ENCODE assay signal across 8 mouse cellular contexts in the genomic region with DNA sequence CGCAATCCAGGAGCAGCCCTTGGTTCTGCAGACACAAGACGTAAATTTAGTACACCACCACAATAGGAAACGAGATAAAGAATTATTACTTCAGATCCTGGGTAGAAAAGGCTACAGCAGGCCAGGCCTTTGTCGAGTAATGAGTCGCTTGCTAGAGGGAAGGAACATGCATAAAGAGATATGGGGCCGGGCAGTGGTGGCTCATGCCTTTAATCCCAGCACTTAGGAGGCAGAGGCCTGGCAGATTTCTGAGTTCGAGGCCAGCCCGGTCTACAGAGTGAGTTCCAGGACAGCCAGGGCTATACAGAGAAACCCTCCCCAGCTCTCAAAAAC. TPM values are rescaled to one million over a fixed set of nuclear protein-coding genes. Genes with fewer than 3 reads are reported as not detected.
DNase-seq lines count a peak whose midpoint lies in the region; ATAC-seq and TF ChIP-seq lines count a peak whose summit lies in the region.

No protein-coding gene starts in this region.

- WGBS in kidney, embryonic 16.5 days, result 23% methylated on average over 8 of the region's 8 CpGs
- 30% methylated on average over 8 of the region's 8 CpGs for WGBS in hindbrain, postnatal 0 days
- 24% methylated on average over 8 of the region's 8 CpGs for WGBS in midbrain, embryonic 16.5 days

- TF ChIP-seq POLR2A in cortical plate, adult 2 months (IDR thresholded peaks at IDR 0.05; ENCODE audit: extremely low read depth, insufficient read depth, low read length), result no peak

- no peaks in the 10 kb centered on the region for H3K27me3 ChIP-seq in kidney, embryonic 16.5 days (ENCODE audit: insufficient read depth, low read length)
- H3K27me3 ChIP-seq in hindbrain, postnatal 0 days (ENCODE audit: insufficient read depth, low read length), result no peaks in the 10 kb centered on the region
- no peaks in the 10 kb centered on the region for H3K27me3 ChIP-seq in midbrain, embryonic 16.5 days (ENCODE audit: control insufficient read depth, insufficient read depth, low read depth, low read length)

- H3K4me2 ChIP-seq in kidney, embryonic 16.5 days (replicated peaks; ENCODE audit: low read depth, low read length), result peak overlapping the region; percentile 45
- peak overlapping the region; percentile 36 for H3K4me2 ChIP-seq in hindbrain, postnatal 0 days (ENCODE audit: low read depth, low read length)
- H3K4me2 ChIP-seq in midbrain, embryonic 16.5 days (ENCODE audit: low read length), result peak overlapping the region; percentile 41

- peak overlapping the region; percentile 83 for H3K27ac ChIP-seq in kidney, embryonic 16.5 days (ENCODE audit: low read length)
- 0 out of 2 replicates have a peak overlapping the region, but pooled peaks have one; percentile 11 for H3K27ac ChIP-seq in cortical plate, adult 2 months (ENCODE audit: insufficient read depth, low read length)
- H3K27ac ChIP-seq in hindbrain, postnatal 0 days, result peak overlapping the region; percentile 87
- H3K27ac ChIP-seq in midbrain, embryonic 16.5 days (ENCODE audit: low read length), result peak overlapping the region; percentile 80

- TF ChIP-seq CTCF in cortical plate, adult 2 months (IDR thresholded peaks at IDR 0.05; ENCODE audit: extremely low read depth, insufficient read depth, low read length), result no peak
- TF ChIP-seq CTCF in hindbrain, postnatal 0 days (IDR thresholded peaks at IDR 0.05; ENCODE audit: low read depth), result no peak

- ATAC-seq in kidney, embryonic 16.5 days (ENCODE audit: low FRiP score, low TSS enrichment), result peak; percentile 30
- ATAC-seq in hindbrain, postnatal 0 days, result peak; percentile 34; the same call in 1 of the 2 replicates
- peak; percentile 11; the same call in 1 of the 2 replicates for ATAC-seq in midbrain, embryonic 16.5 days

- DNase-seq in kidney, adult 8-10 months, result no peak
- DNase-seq in hindbrain, postnatal 0 days (ENCODE audit: low spot score), result no peak
- DNase-seq in ovary, postnatal 10 days (ENCODE audit: low spot score), result no peak
- DNase-seq in cerebellum, adult 11-12 months, result no peak
- DNase-seq in spleen, postnatal 4 days (ENCODE audit: low spot score in 2 of 2), result no peak

- peak overlapping the region; percentile 94 for H3K4me3 ChIP-seq in kidney, embryonic 16.5 days (ENCODE audit: low read length)
- peak overlapping the region; percentile 93; the same call in 1 of the 2 replicates for H3K4me3 ChIP-seq in cortical plate, adult 2 months (ENCODE audit: insufficient read depth, low read length)
- peak overlapping the region; percentile 98; the same call in 1 of the 2 replicates for H3K4me3 ChIP-seq in hindbrain, postnatal 0 days (ENCODE audit: low read length)
- H3K4me3 ChIP-seq in midbrain, embryonic 16.5 days (ENCODE audit: low read depth, low read length), result peak overlapping the region; percentile 84; the same call in 1 of the 2 replicates

- H3K36me3 ChIP-seq in kidney, embryonic 16.5 days (ENCODE audit: insufficient read depth, low read length), result peaks cover 29% of the 10 kb centered on the region
- peaks cover 18% of the 10 kb centered on the region for H3K36me3 ChIP-seq in hindbrain, postnatal 0 days (ENCODE audit: insufficient read depth, low read length)
- H3K36me3 ChIP-seq in midbrain, embryonic 16.5 days (ENCODE audit: control insufficient read depth, insufficient read depth, low read length), result peaks cover 11% of the 10 kb centered on the region

- H3K9ac ChIP-seq in kidney, embryonic 16.5 days (replicated peaks; ENCODE audit: low read length), result peak overlapping the region; percentile 95
- peak overlapping the region; percentile 43; the same call in 1 of the 2 replicates for H3K9ac ChIP-seq in hindbrain, postnatal 0 days (replicated peaks; ENCODE audit: low read length)
- H3K9ac ChIP-seq in midbrain, embryonic 16.5 days (ENCODE audit: low read depth, low read length), result peak overlapping the region; percentile 43

- peaks cover 22% of the 10 kb centered on the region for H3K4me1 ChIP-seq in kidney, embryonic 16.5 days (ENCODE audit: insufficient read depth, low read length)
- peaks cover 2% of the 10 kb centered on the region; the same call in 1 of the 2 replicates for H3K4me1 ChIP-seq in cortical plate, adult 2 months (ENCODE audit: control insufficient read depth, insufficient read depth, low read length)
- peaks cover 7% of the 10 kb centered on the region for H3K4me1 ChIP-seq in hindbrain, postnatal 0 days (ENCODE audit: insufficient read depth, low read length)
- H3K4me1 ChIP-seq in midbrain, embryonic 16.5 days (ENCODE audit: control insufficient read depth, insufficient read depth, low read length), result peaks cover 18% of the 10 kb centered on the region

- no peaks in the 10 kb centered on the region for H3K9me3 ChIP-seq in kidney, embryonic 16.5 days (ENCODE audit: low read length)
- H3K9me3 ChIP-seq in hindbrain, postnatal 0 days (ENCODE audit: low read length), result no peaks in the 10 kb centered on the region
- H3K9me3 ChIP-seq in midbrain, embryonic 16.5 days (replicated peaks; ENCODE audit: control insufficient read depth, low read length, poor library complexity, severe bottlenecking), result no peaks in the 10 kb centered on the region

RNA-seq across cellular contexts. Expression of a gene that starts 0.4 kb away (rescaled TPM):
- 89.9 and 91.0 TPM in 2 replicates for polyA plus RNA-seq in kidney, embryonic 16.5 days (2015; fragmentation: Nextera tagmentation; extraction: Ambion mirVana)
- 49.8 and 51.3 TPM in 2 replicates for polyA plus RNA-seq in cortical plate, adult 2 months (2012; rRNA removed)
- 36.3 and 48.5 TPM in 2 replicates for total RNA-seq in hindbrain, postnatal 0 days (2014; rRNA removed)
- 40.4 and 42.2 TPM in 2 replicates for polyA plus RNA-seq in hindbrain, postnatal 0 days (2015; fragmentation: Nextera tagmentation; extraction: Ambion mirVana)
- 38.1 and 42.2 TPM in 2 replicates for polyA plus RNA-seq in midbrain, embryonic 16.5 days (2015; fragmentation: Nextera tagmentation; extraction: Ambion mirVana)

RNA-seq across cellular contexts. Expression of a gene that starts 12.5 kb away (rescaled TPM):
- polyA plus RNA-seq in kidney, embryonic 16.5 days (2015; fragmentation: Nextera tagmentation; extraction: Ambion mirVana), result 230 and 239 TPM in 2 replicates
- 223 and 224 TPM in 2 replicates for polyA plus RNA-seq in cortical plate, adult 2 months (2012; rRNA removed)
- total RNA-seq in hindbrain, postnatal 0 days (2014; rRNA removed), result 304 and 314 TPM in 2 replicates
- polyA plus RNA-seq in hindbrain, postnatal 0 days (2015; fragmentation: Nextera tagmentation; extraction: Ambion mirVana), result 234 and 242 TPM in 2 replicates
- 270 and 288 TPM in 2 replicates for polyA plus RNA-seq in midbrain, embryonic 16.5 days (2015; fragmentation: Nextera tagmentation; extraction: Ambion mirVana)

RNA-seq across cellular contexts. Expression of a gene that starts 12.6 kb away (rescaled TPM):
- 44.0 and 46.9 TPM in 2 replicates for polyA plus RNA-seq in kidney, embryonic 16.5 days (2015; fragmentation: Nextera tagmentation; extraction: Ambion mirVana)
- 98.9 and 103 TPM in 2 replicates for polyA plus RNA-seq in cortical plate, adult 2 months (2012; rRNA removed)
- total RNA-seq in hindbrain, postnatal 0 days (2014; rRNA removed), result 93.6 and 97.0 TPM in 2 replicates
- polyA plus RNA-seq in hindbrain, postnatal 0 days (2015; fragmentation: Nextera tagmentation; extraction: Ambion mirVana), result 94.6 and 107 TPM in 2 replicates
- polyA plus RNA-seq in midbrain, embryonic 16.5 days (2015; fragmentation: Nextera tagmentation; extraction: Ambion mirVana), result 133 and 145 TPM in 2 replicates

RNA-seq across cellular contexts. Expression of a gene that starts 27.8 kb away (rescaled TPM):
- polyA plus RNA-seq in kidney, embryonic 16.5 days (2015; fragmentation: Nextera tagmentation; extraction: Ambion mirVana), result 50.0 and 50.4 TPM in 2 replicates
- 219 and 242 TPM in 2 replicates for polyA plus RNA-seq in cortical plate, adult 2 months (2012; rRNA removed)
- total RNA-seq in hindbrain, postnatal 0 days (2014; rRNA removed), result 474 and 499 TPM in 2 replicates
- 48.9 and 54.4 TPM in 2 replicates for polyA plus RNA-seq in hindbrain, postnatal 0 days (2015; fragmentation: Nextera tagmentation; extraction: Ambion mirVana)
- 102 and 108 TPM in 2 replicates for polyA plus RNA-seq in midbrain, embryonic 16.5 days (2015; fragmentation: Nextera tagmentation; extraction: Ambion mirVana)

RNA-seq across cellular contexts. Expression of a gene that starts 34.0 kb away (rescaled TPM):
- polyA plus RNA-seq in kidney, embryonic 16.5 days (2015; fragmentation: Nextera tagmentation; extraction: Ambion mirVana), result 3.4 and 9.0 TPM in 2 replicates
- polyA plus RNA-seq in cortical plate, adult 2 months (2012; rRNA removed), result 1.4 and 2.8 TPM in 2 replicates
- 0.42 and 1.3 TPM in 2 replicates for total RNA-seq in hindbrain, postnatal 0 days (2014; rRNA removed)
- 1.9 and 2.5 TPM in 2 replicates for polyA plus RNA-seq in hindbrain, postnatal 0 days (2015; fragmentation: Nextera tagmentation; extraction: Ambion mirVana)
- polyA plus RNA-seq in midbrain, embryonic 16.5 days (2015; fragmentation: Nextera tagmentation; extraction: Ambion mirVana), result 1.3 and 2.8 TPM in 2 replicates

Comparison
In these comparisons a context has a peak if more than half of its experiments do, and no peak if none do; other contexts are left out.
1. H3K27ac ChIP-seq: peak in every context shown above with its lines; median percentile 87 in hindbrain, postnatal 0 days; 83 in kidney, embryonic 16.5 days; 80 in midbrain, embryonic 16.5 days; 11 in cortical plate, adult 2 months.
2. H3K9ac ChIP-seq: peak in every context shown above with its lines; median percentile 95 in kidney, embryonic 16.5 days; 43 in hindbrain, postnatal 0 days; 43 in midbrain, embryonic 16.5 days.